Mouse (Mus musculus): ENCODE results near the gene Fam178b. TPM values are rescaled to one million over a fixed set of nuclear protein-coding genes. Genes with fewer than 3 reads are reported as not detected.

The Fam178b gene
- polyA plus RNA-seq, 1 experiment from 2014 or later = 0.28 TPM

- Histone ChIP-seq H3K4me1 (ENCODE audit: control insufficient read depth, insufficient read depth, low read depth, low read length) (peaks cover 28% of the 10 kb centered on the region), H3K4me3 (ENCODE audit: low read length) (no peak overlapping the region), H3K36me3 (ENCODE audit: control insufficient read depth, insufficient read depth, low read length) (no peaks in the 10 kb centered on the region), H3K9me3 (ENCODE audit: control insufficient read depth, low read length) (no peaks in the 10 kb centered on the region), H3K27ac (ENCODE audit: low read depth, low read length) (peak overlapping the region; percentile 17; the same call in 1 of the 2 replicates), H3K27me3 (replicated peaks; ENCODE audit: control insufficient read depth, insufficient read depth, low read length) (no peaks in the 10 kb centered on the region), H3K9ac (ENCODE audit: low read depth, low read length) (peak overlapping the region; percentile 35; the same call in 1 of the 2 replicates), H3K4me2 (ENCODE audit: low read length) (no peak overlapping the region)
- 58% methylated on average over 13 of the region's 13 CpGs for WGBS
- peak; percentile 69 for ATAC-seq
Observed at GRCm38 (mm10) chr1:36588476-36589450, 94.2 kb downstream of the Fam178b start.

GRCm38 (mm10) chr1:36587860-36588259, 95.1 kb downstream of the Fam178b start:
- Histone ChIP-seq H3K27ac (ENCODE audit: low read depth, low read length) (no peak overlapping the region), H3K4me2 (ENCODE audit: low read length) (no peak overlapping the region), H3K4me1 (ENCODE audit: control insufficient read depth, insufficient read depth, low read depth, low read length) (peaks cover 28% of the 10 kb centered on the region), H3K27me3 (replicated peaks; ENCODE audit: control insufficient read depth, insufficient read depth, low read length) (no peaks in the 10 kb centered on the region), H3K4me3 (ENCODE audit: low read length) (no peak overlapping the region), H3K9ac (ENCODE audit: low read depth, low read length) (no peak overlapping the region), H3K9me3 (ENCODE audit: control insufficient read depth, low read length) (no peaks in the 10 kb centered on the region), H3K36me3 (ENCODE audit: control insufficient read depth, insufficient read depth, low read length) (no peaks in the 10 kb centered on the region)
- whole genome bisulfite sequencing = 85% methylated on average over 6 of the region's 6 CpGs
- no peak for ATAC-seq

- no peak overlapping the region for H3K27ac ChIP-seq (ENCODE audit: low read depth, low read length)
- 54% methylated on average over 4 of the region's 4 CpGs for WGBS
- H3K27me3 ChIP-seq (replicated peaks; ENCODE audit: control insufficient read depth, insufficient read depth, low read length) = no peaks in the 10 kb centered on the region
- H3K9ac ChIP-seq (ENCODE audit: low read depth, low read length) = no peak overlapping the region
- peaks cover 28% of the 10 kb centered on the region for H3K4me1 ChIP-seq (ENCODE audit: control insufficient read depth, insufficient read depth, low read depth, low read length)
- ATAC-seq = no peak
- no peaks in the 10 kb centered on the region for H3K9me3 ChIP-seq (ENCODE audit: control insufficient read depth, low read length)
- H3K4me2 ChIP-seq (ENCODE audit: low read length) = no peak overlapping the region
- no peaks in the 10 kb centered on the region for H3K36me3 ChIP-seq (ENCODE audit: control insufficient read depth, insufficient read depth, low read length)
- H3K4me3 ChIP-seq (ENCODE audit: low read length) = no peak overlapping the region
Observed at GRCm38 (mm10) chr1:36586288-36586687, 96.7 kb downstream of the Fam178b start.

- peaks cover 21% of the 10 kb centered on the region for H3K4me1 ChIP-seq (ENCODE audit: control insufficient read depth, insufficient read depth, low read depth, low read length)
- ATAC-seq = no peak
- no peaks in the 10 kb centered on the region for H3K9me3 ChIP-seq (ENCODE audit: control insufficient read depth, low read length)
- no peak overlapping the region for H3K27ac ChIP-seq (ENCODE audit: low read depth, low read length)
- no peaks in the 10 kb centered on the region for H3K27me3 ChIP-seq (replicated peaks; ENCODE audit: control insufficient read depth, insufficient read depth, low read length)
- H3K4me2 ChIP-seq (ENCODE audit: low read length) = no peak overlapping the region
- no peaks in the 10 kb centered on the region for H3K36me3 ChIP-seq (ENCODE audit: control insufficient read depth, insufficient read depth, low read length)
- WGBS = 84% methylated on average over 8 of the region's 8 CpGs
- no peak overlapping the region for H3K4me3 ChIP-seq (ENCODE audit: low read length)
- no peak overlapping the region for H3K9ac ChIP-seq (ENCODE audit: low read depth, low read length)
Observed at GRCm38 (mm10) chr1:36583408-36584116, 99.4 kb downstream of the Fam178b start.

- H3K9ac ChIP-seq (ENCODE audit: low read depth, low read length) = no peak overlapping the region
- H3K27me3 ChIP-seq (replicated peaks; ENCODE audit: control insufficient read depth, insufficient read depth, low read length) = no peaks in the 10 kb centered on the region
- no peak overlapping the region for H3K4me2 ChIP-seq (ENCODE audit: low read length)
- 76% methylated on average over 8 of the region's 8 CpGs for WGBS
- H3K27ac ChIP-seq (ENCODE audit: low read depth, low read length) = no peak overlapping the region
- H3K36me3 ChIP-seq (ENCODE audit: control insufficient read depth, insufficient read depth, low read length) = no peaks in the 10 kb centered on the region
- no peaks in the 10 kb centered on the region for H3K9me3 ChIP-seq (ENCODE audit: control insufficient read depth, low read length)
- ATAC-seq = no peak
- peaks cover 16% of the 10 kb centered on the region for H3K4me1 ChIP-seq (ENCODE audit: control insufficient read depth, insufficient read depth, low read depth, low read length)
- H3K4me3 ChIP-seq (ENCODE audit: low read length) = no peak overlapping the region
Observed at GRCm38 (mm10) chr1:36582211-36582610, 100.8 kb downstream of the Fam178b start.

- H3K4me2 ChIP-seq (ENCODE audit: low read length) = no peak overlapping the region
- H3K9me3 ChIP-seq (ENCODE audit: control insufficient read depth, low read length) = no peaks in the 10 kb centered on the region
- no peaks in the 10 kb centered on the region for H3K27me3 ChIP-seq (replicated peaks; ENCODE audit: control insufficient read depth, insufficient read depth, low read length)
- H3K36me3 ChIP-seq (ENCODE audit: control insufficient read depth, insufficient read depth, low read length) = no peaks in the 10 kb centered on the region
- ATAC-seq = 0 out of 2 replicates have a peak, but pooled peaks have one; percentile 11
- 37% methylated on average over 5 of the region's 5 CpGs for WGBS
- H3K9ac ChIP-seq (ENCODE audit: low read depth, low read length) = no peak overlapping the region; the same call in 1 of the 2 replicates
- H3K4me1 ChIP-seq (ENCODE audit: control insufficient read depth, insufficient read depth, low read depth, low read length) = peaks cover 16% of the 10 kb centered on the region
- H3K27ac ChIP-seq (ENCODE audit: low read depth, low read length) = peak overlapping the region; percentile 89; the same call in 1 of the 2 replicates
- H3K4me3 ChIP-seq (ENCODE audit: low read length) = no peak overlapping the region
Observed at GRCm38 (mm10) chr1:36581260-36581659, 101.7 kb downstream of the Fam178b start.

GRCm38 (mm10) chr1:36580384-36581207, 102.4 kb downstream of the Fam178b start:
- H3K4me3 ChIP-seq (ENCODE audit: low read length) = no peak overlapping the region
- peak overlapping the region; percentile 31 for H3K9ac ChIP-seq (ENCODE audit: low read depth, low read length)
- no peaks in the 10 kb centered on the region for H3K9me3 ChIP-seq (ENCODE audit: control insufficient read depth, low read length)
- H3K27me3 ChIP-seq (replicated peaks; ENCODE audit: control insufficient read depth, insufficient read depth, low read length) = no peaks in the 10 kb centered on the region
- H3K4me2 ChIP-seq (ENCODE audit: low read length) = peak overlapping the region; percentile 28
- H3K27ac ChIP-seq (ENCODE audit: low read depth, low read length) = peak overlapping the region; percentile 89
- peak; percentile 86 for ATAC-seq
- no peaks in the 10 kb centered on the region for H3K36me3 ChIP-seq (ENCODE audit: control insufficient read depth, insufficient read depth, low read length)
- H3K4me1 ChIP-seq (ENCODE audit: control insufficient read depth, insufficient read depth, low read depth, low read length) = peaks cover 16% of the 10 kb centered on the region
- under 1% methylated on average over 17 of the region's 17 CpGs for WGBS

- peak; percentile 34 for ATAC-seq
- 21% methylated on average over 5 of the region's 6 CpGs for WGBS
- Histone ChIP-seq H3K4me3 (ENCODE audit: low read length) (no peak overlapping the region), H3K4me2 (ENCODE audit: low read length) (peak overlapping the region; percentile 16; the same call in 1 of the 2 replicates), H3K9me3 (ENCODE audit: control insufficient read depth, low read length) (no peaks in the 10 kb centered on the region), H3K27ac (ENCODE audit: low read depth, low read length) (peak overlapping the region; percentile 89), H3K27me3 (replicated peaks; ENCODE audit: control insufficient read depth, insufficient read depth, low read length) (no peaks in the 10 kb centered on the region), H3K36me3 (ENCODE audit: control insufficient read depth, insufficient read depth, low read length) (no peaks in the 10 kb centered on the region), H3K9ac (ENCODE audit: low read depth, low read length) (peak overlapping the region; percentile 31; the same call in 1 of the 2 replicates), H3K4me1 (ENCODE audit: control insufficient read depth, insufficient read depth, low read depth, low read length) (peaks cover 16% of the 10 kb centered on the region)
Observed at GRCm38 (mm10) chr1:36579974-36580383, 103.0 kb downstream of the Fam178b start.
